In the genomic region with DNA sequence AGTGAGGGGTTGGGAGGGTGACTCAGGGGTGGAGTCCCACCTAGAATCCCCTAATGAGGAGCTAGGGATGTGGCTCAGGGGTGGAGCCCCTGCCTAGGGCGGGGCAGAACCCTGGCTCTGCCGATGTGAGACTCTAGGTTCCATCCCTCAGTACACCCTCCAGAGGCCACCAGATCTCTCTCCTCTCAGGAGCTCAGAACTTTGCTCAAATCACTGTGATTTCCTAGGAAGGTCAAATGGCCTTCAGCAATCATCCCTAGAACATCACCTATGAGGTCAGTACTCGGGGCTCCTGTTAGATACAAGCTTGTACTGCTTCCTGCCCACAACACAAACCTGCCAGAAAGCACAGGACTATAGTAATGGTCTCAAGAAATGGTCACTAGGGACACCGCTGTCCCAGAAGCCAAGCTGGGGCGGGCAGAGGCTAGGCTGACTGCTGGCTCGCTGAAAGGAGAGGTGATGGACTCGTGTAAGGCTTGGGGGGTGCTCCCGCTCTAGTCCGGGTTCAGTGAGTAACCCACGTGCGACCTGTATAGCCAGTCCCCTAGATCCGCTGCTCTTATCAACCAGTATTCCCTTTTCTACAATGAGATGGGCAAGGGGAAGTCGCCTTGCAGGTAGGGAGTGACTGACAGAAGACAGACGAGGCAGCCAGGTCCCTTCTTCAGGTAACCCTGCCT, we compare ENCODE assay signal across 8 mouse cellular contexts. TPM values are rescaled to one million over a fixed set of nuclear protein-coding genes. Genes with fewer than 3 reads are reported as not detected.
DNase-seq lines count a peak whose midpoint lies in the region; ATAC-seq and TF ChIP-seq lines count a peak whose summit lies in the region.

No protein-coding gene starts in this region.

- 0 out of 2 replicates have a peak, but pooled peaks cover 3% of the 10 kb centered on the region for H3K4me1 ChIP-seq in kidney, adult 2 months (ENCODE audit: control insufficient read depth, insufficient read depth, low read length)
- peaks cover 6% of the 10 kb centered on the region; the same call in 1 of the 2 replicates for H3K4me1 ChIP-seq in heart, postnatal 0 days (ENCODE audit: control insufficient read depth, insufficient read depth)

- no peak for TF ChIP-seq EP300 in heart, postnatal 0 days (IDR thresholded peaks at IDR 0.05; ENCODE audit: low read depth)

- H3K4me3 ChIP-seq in kidney, adult 2 months (ENCODE audit: insufficient read depth, low read depth, low read length), result peak overlapping the region; percentile 87
- peak overlapping the region; percentile 76 for H3K4me3 ChIP-seq in heart, postnatal 0 days (ENCODE audit: low read depth, low read length)
- H3K4me3 ChIP-seq in macrophage (ENCODE audit: inconsistent target), result peak overlapping the region; percentile 91

- H3K79me2 ChIP-seq in macrophage (ENCODE audit: inconsistent target), result peaks cover 28% of the 10 kb centered on the region

- no peak for TF ChIP-seq CTCF in kidney, adult 2 months (conservative IDR thresholded peaks at IDR 0.05; ENCODE audit: insufficient read depth, insufficient read length, low read depth, low read length)
- TF ChIP-seq CTCF in heart, postnatal 0 days (IDR thresholded peaks at IDR 0.05; ENCODE audit: low read depth), result no peak

- ATAC-seq in heart, postnatal 0 days (ENCODE audit: insufficient read depth, low read depth), result 0 out of 2 replicates have a peak, but pooled peaks have one; percentile 1

- peak overlapping the region; percentile 81 for H3K4me2 ChIP-seq in heart, postnatal 0 days (ENCODE audit: low read depth, low read length)

- H3K9me3 ChIP-seq in heart, postnatal 0 days (replicated peaks; ENCODE audit: control insufficient read depth, low read length), result no peaks in the 10 kb centered on the region

- H3K36me3 ChIP-seq in kidney, adult 2 months (ENCODE audit: control insufficient read depth, insufficient read depth, low read length), result no peaks in the 10 kb centered on the region
- peaks cover 57% of the 10 kb centered on the region for H3K36me3 ChIP-seq in heart, postnatal 0 days (replicated peaks; ENCODE audit: control insufficient read depth, insufficient read depth, low read length)
- H3K36me3 ChIP-seq in macrophage (ENCODE audit: inconsistent target), result peaks cover 39% of the 10 kb centered on the region

- H3K27me3 ChIP-seq in kidney, adult 2 months (replicated peaks; ENCODE audit: control insufficient read depth, insufficient read depth, low read length), result no peaks in the 10 kb centered on the region
- no peaks in the 10 kb centered on the region for H3K27me3 ChIP-seq in heart, postnatal 0 days (ENCODE audit: control insufficient read depth, insufficient read depth, low read length)

- H3K9ac ChIP-seq in heart, postnatal 0 days (replicated peaks; ENCODE audit: low read depth, low read length), result peak overlapping the region; percentile 70

- WGBS in kidney, adult 2 months, result 4% methylated on average over 14 of the region's 14 CpGs
- WGBS in heart, postnatal 0 days, result 1% methylated on average over 14 of the region's 14 CpGs
- WGBS in macrophage (ENCODE audit: missing documents), result 6% methylated on average over 13 of the region's 14 CpGs

- no peak for DNase-seq in kidney, adult 2 months
- DNase-seq in kidney, postnatal 4 days, result no peak
- peak; percentile 31 for DNase-seq in Muller cell, postnatal 12 days (ENCODE audit: inconsistent ontology term)
- DNase-seq in heart, postnatal 0 days (ENCODE audit: low spot score), result no peak
- DNase-seq in ovary, adult 18-20 months (ENCODE audit: low spot score), result no peak
- no peak for DNase-seq in kidney, adult 11 months
- no peak for DNase-seq in left cerebral cortex, adult 18-20 months (ENCODE audit: low spot score in 2 of 2)

- H3K27ac ChIP-seq in kidney, adult 2 months (ENCODE audit: insufficient read depth, low read depth, low read length), result 0 out of 2 replicates have a peak overlapping the region, but pooled peaks have one; percentile 17
- peak overlapping the region; percentile 57 for H3K27ac ChIP-seq in heart, postnatal 0 days (ENCODE audit: low read depth)
- peak overlapping the region; percentile 63 for H3K27ac ChIP-seq in macrophage

- no peak for TF ChIP-seq POLR2A in kidney, adult 2 months (IDR thresholded peaks at IDR 0.05; ENCODE audit: low read depth, low read length)

RNA-seq across cellular contexts. Expression of a gene that starts 0.6 kb away (rescaled TPM):
- polyA plus RNA-seq in kidney, adult 2 months (2012; rRNA removed), result 60.6 and 71.7 TPM in 2 replicates
- 42.9 and 43.2 TPM in 2 replicates for total RNA-seq in heart, postnatal 0 days (2014; rRNA removed; ENCODE audit: low replicate concordance)
- polyA plus RNA-seq in heart, postnatal 0 days (2015; fragmentation: Nextera tagmentation; extraction: Ambion mirVana), result 50.2 and 52.0 TPM in 2 replicates
- total RNA-seq in macrophage (2018; cell fraction: chromatin; rRNA removed), result 10 to 100 TPM in 19 of 26 experiments, 1 to 10 TPM in 7; 6.9 to 20.0 (median 12.9) TPM
- total RNA-seq in macrophage (2018; cell fraction: cytosol; rRNA removed), result 10 to 100 TPM; 43.2 to 68.6 (median 55.4) TPM
- 10 to 100 TPM; 12.2 to 43.3 (median 24.6) TPM for total RNA-seq in macrophage (2018; cell fraction: nucleus; rRNA removed)
- 33.8 to 65.3 TPM (median 50.0 TPM) in 3 replicates for polyA plus RNA-seq in macrophage (2018)
- total RNA-seq in left cerebral cortex, adult 18-20 months (2021), result 10 to 100 TPM; 38.8 to 40.9 TPM

RNA-seq across cellular contexts. Expression of a gene that starts 20.8 kb away (rescaled TPM):
- 1.7 and 2.7 TPM in 2 replicates for polyA plus RNA-seq in kidney, adult 2 months (2012; rRNA removed)
- 3.4 and 16.5 TPM in 2 replicates for total RNA-seq in heart, postnatal 0 days (2014; rRNA removed; ENCODE audit: low replicate concordance)
- polyA plus RNA-seq in heart, postnatal 0 days (2015; fragmentation: Nextera tagmentation; extraction: Ambion mirVana), result 4.9 and 5.6 TPM in 2 replicates
- total RNA-seq in macrophage (2018; cell fraction: chromatin; rRNA removed), result 1 to 10 TPM in 22 of 26 experiments, under 1 TPM in 4; 0.73 to 5.9 (median 1.9) TPM
- total RNA-seq in macrophage (2018; cell fraction: cytosol; rRNA removed), result 1 to 10 TPM in 18 of 26 experiments, under 1 TPM in 8; 0.46 to 2.2 (median 1.3) TPM
- 1 to 10 TPM in 18 of 26 experiments, under 1 TPM in 8; 0.43 to 6.9 (median 1.6) TPM for total RNA-seq in macrophage (2018; cell fraction: nucleus; rRNA removed)
- polyA plus RNA-seq in macrophage (2018), result 1.2 to 1.7 TPM (median 1.5 TPM) in 3 replicates
- total RNA-seq in left cerebral cortex, adult 18-20 months (2021), result 1 to 10 TPM; 6.8 to 7.9 TPM

RNA-seq across cellular contexts. Expression of a gene that starts 35.6 kb away (rescaled TPM):
- polyA plus RNA-seq in kidney, adult 2 months (2012; rRNA removed), result 35.6 and 40.9 TPM in 2 replicates
- total RNA-seq in heart, postnatal 0 days (2014; rRNA removed; ENCODE audit: low replicate concordance), result 25.9 and 29.0 TPM in 2 replicates
- 12.6 and 13.3 TPM in 2 replicates for polyA plus RNA-seq in heart, postnatal 0 days (2015; fragmentation: Nextera tagmentation; extraction: Ambion mirVana)
- 10 to 100 TPM; 32.0 to 86.3 (median 54.8) TPM for total RNA-seq in macrophage (2018; cell fraction: chromatin; rRNA removed)
- total RNA-seq in macrophage (2018; cell fraction: cytosol; rRNA removed), result 10 to 100 TPM; 27.3 to 39.4 (median 33.0) TPM
- total RNA-seq in macrophage (2018; cell fraction: nucleus; rRNA removed), result 10 to 100 TPM; 25.6 to 49.7 (median 35.0) TPM
- polyA plus RNA-seq in macrophage (2018), result 19.4 to 30.5 TPM (median 30.3 TPM) in 3 replicates
- total RNA-seq in left cerebral cortex, adult 18-20 months (2021), result 10 to 100 TPM; 59.7 to 69.5 TPM

RNA-seq across cellular contexts. Expression of a gene that starts 43.0 kb away (rescaled TPM):
- 3.8 and 4.1 TPM in 2 replicates for polyA plus RNA-seq in kidney, adult 2 months (2012; rRNA removed)
- 7.9 and 10.4 TPM in 2 replicates for total RNA-seq in heart, postnatal 0 days (2014; rRNA removed; ENCODE audit: low replicate concordance)
- polyA plus RNA-seq in heart, postnatal 0 days (2015; fragmentation: Nextera tagmentation; extraction: Ambion mirVana), result 0.81 and 0.93 TPM in 2 replicates
- 10 to 100 TPM in 1 of 26 experiments, 1 to 10 TPM in 21, under 1 TPM in 4; 0.55 to 10.6 (median 3.2) TPM for total RNA-seq in macrophage (2018; cell fraction: chromatin; rRNA removed)
- total RNA-seq in macrophage (2018; cell fraction: cytosol; rRNA removed), result 1 to 10 TPM; 2.1 to 7.4 (median 4.0) TPM
- total RNA-seq in macrophage (2018; cell fraction: nucleus; rRNA removed), result 10 to 100 TPM in 1 of 26 experiments, 1 to 10 TPM in 25; 2.3 to 17.3 (median 5.0) TPM
- polyA plus RNA-seq in macrophage (2018), result 3.0 to 7.1 TPM (median 4.4 TPM) in 3 replicates
- total RNA-seq in left cerebral cortex, adult 18-20 months (2021), result 100 to 1,000 TPM; 116 to 117 TPM
